Mouse (Mus musculus): ENCODE measurements at regions not wholly inside any gene's neighbourhood (a gene's known extent, or its start where the extent isn't known, plus 50 kb on each side); places are given as distances from the start of the nearest gene placed in this dataset.

DNA sequence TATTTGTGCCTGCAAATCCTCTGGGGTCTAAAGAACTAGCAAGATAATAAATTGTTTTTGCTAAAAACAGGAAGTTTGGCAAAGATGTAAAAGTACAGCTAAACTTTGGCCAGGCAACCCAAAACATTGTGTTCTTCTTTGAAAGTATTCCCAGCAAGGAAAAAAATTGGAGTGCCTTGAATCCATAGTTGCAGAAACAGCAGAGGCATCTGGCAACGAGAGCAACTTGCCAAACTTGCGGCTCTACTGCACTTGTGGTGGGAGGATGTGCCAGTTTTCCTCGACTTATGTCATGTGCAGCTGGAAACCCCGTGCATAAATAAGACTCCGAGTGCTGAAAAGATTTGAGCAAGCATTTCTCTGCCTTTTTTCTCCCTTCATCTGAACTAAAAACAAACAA lies 185.2 kb upstream of the Meis1 start:
- no peak overlapping the region for H3K4me2 ChIP-seq
- H3K4me1 ChIP-seq, result no peaks in the 10 kb centered on the region
- H3K27ac ChIP-seq, result peak overlapping the region; percentile 11; the same call in 1 of the 2 replicates
- H3K4me3 ChIP-seq (replicated peaks), result no peak overlapping the region
- ATAC-seq (ENCODE audit: insufficient read depth, low FRiP score, low read depth), result no peak
- H3K27me3 ChIP-seq (replicated peaks), result no peaks in the 10 kb centered on the region
- H3K36me3 ChIP-seq, result no peaks in the 10 kb centered on the region
- no peak overlapping the region for H3K9ac ChIP-seq
- 38% methylated on average over 5 of the region's 5 CpGs for WGBS
- H3K9me3 ChIP-seq, result no peaks in the 10 kb centered on the region

DNA sequence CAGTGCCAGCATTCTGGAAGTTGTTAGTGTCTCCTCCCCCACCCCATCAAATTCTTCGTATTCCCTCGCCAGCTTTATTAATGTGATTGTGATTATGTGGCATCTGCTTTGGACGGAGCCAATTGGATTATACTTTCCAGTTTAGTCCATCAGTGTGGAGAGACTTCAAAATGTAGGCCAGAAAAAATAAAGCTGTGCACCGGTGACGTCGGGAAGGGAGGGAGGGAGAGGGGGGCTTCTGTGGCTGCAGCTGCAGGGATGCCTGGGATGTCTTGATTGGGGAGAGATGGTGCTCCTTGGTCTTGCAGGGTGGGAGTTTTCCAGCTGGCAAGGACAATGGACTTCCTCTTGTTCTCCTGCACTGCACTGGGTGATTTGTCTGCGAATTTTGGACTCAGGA lies 185.7 kb upstream of the Meis1 start:
- Histone ChIP-seq H3K4me3 (replicated peaks) (no peak overlapping the region), H3K27ac (no peak overlapping the region), H3K9ac (no peak overlapping the region), H3K27me3 (replicated peaks) (no peaks in the 10 kb centered on the region), H3K4me1 (no peaks in the 10 kb centered on the region), H3K9me3 (no peaks in the 10 kb centered on the region), H3K36me3 (no peaks in the 10 kb centered on the region), H3K4me2 (no peak overlapping the region)
- 37% methylated on average over 7 of the region's 7 CpGs for WGBS
- ATAC-seq (ENCODE audit: insufficient read depth, low FRiP score, low read depth), result no peak

DNA sequence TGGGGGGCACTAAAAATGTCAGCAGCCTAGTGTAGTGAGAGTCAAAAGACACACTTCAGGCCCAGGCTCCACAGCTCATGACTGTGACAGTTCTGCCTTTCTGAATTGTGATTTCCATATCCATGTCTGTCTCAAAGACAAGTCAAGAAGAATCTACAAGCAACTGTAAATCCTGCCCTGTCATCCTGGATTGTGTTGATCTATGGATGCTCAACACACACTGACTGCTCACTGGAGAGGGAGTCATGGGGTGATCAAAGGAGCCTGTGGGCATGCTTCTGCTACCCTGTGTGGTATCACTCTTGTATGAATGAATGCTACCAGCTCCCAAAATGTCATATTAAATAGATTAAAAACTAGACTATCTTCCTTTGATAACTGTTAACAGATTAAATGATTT lies 186.4 kb upstream of the Meis1 start:
- Histone ChIP-seq H3K27me3 (replicated peaks) (no peaks in the 10 kb centered on the region), H3K4me3 (replicated peaks) (no peak overlapping the region), H3K4me1 (no peaks in the 10 kb centered on the region), H3K4me2 (no peak overlapping the region), H3K27ac (no peak overlapping the region), H3K9me3 (no peaks in the 10 kb centered on the region), H3K36me3 (no peaks in the 10 kb centered on the region), H3K9ac (no peak overlapping the region)
- ATAC-seq (ENCODE audit: insufficient read depth, low FRiP score, low read depth), result no peak

DNA sequence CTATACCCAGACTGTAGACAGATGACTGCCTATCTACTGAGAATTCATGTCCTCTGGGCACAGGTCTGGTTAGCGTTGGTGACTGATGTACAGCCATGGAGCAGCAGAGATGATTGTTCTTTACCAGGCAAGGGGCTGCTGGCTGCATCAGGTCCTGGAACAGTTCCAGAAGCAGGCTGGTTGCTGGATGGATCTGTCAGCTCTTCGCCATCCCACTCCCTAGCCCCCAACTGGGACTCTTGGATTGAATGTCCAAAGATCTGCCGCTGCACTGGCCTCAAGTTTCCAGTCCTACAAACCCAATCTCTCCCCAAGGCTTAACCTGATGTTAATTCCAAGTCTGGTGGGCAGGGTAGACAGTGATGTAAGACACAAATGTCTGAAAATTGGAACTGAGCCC lies 200.7 kb upstream of the Meis1 start:
- Histone ChIP-seq H3K27me3 (replicated peaks) (no peaks in the 10 kb centered on the region), H3K9ac (no peak overlapping the region), H3K27ac (no peak overlapping the region), H3K4me3 (replicated peaks) (no peak overlapping the region), H3K36me3 (no peaks in the 10 kb centered on the region), H3K9me3 (no peaks in the 10 kb centered on the region), H3K4me2 (no peak overlapping the region), H3K4me1 (no peaks in the 10 kb centered on the region)
- WGBS, result 79% methylated on average over 3 of the region's 3 CpGs
- ATAC-seq (ENCODE audit: insufficient read depth, low FRiP score, low read depth), result no peak

DNA sequence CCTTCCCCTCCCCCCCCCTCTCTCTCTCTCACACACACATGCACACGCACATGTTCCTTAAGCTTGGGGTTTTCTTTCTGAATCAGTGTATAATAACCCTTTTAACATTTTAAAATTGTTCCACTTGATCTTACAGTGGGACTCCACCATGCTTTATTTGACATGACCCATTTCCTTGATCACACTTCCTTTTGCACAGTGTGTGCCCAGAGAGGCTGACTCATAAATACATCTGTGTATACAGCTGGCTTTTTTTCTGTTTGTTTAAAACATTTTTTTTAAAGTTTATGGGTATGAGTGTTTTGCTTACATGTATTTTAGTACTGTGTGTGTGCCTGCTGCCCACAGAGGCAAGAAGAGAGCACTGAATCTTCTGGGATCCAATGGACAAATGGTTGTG lies 202.7 kb upstream of the Meis1 start:
- 80% methylated on average over 1 of the region's 1 CpGs for WGBS
- Histone ChIP-seq H3K36me3 (no peaks in the 10 kb centered on the region), H3K9me3 (no peaks in the 10 kb centered on the region), H3K4me3 (replicated peaks) (no peak overlapping the region), H3K27me3 (replicated peaks) (no peaks in the 10 kb centered on the region), H3K4me1 (no peaks in the 10 kb centered on the region), H3K4me2 (no peak overlapping the region), H3K27ac (no peak overlapping the region), H3K9ac (no peak overlapping the region)
- no peak for ATAC-seq (ENCODE audit: insufficient read depth, low FRiP score, low read depth)

DNA sequence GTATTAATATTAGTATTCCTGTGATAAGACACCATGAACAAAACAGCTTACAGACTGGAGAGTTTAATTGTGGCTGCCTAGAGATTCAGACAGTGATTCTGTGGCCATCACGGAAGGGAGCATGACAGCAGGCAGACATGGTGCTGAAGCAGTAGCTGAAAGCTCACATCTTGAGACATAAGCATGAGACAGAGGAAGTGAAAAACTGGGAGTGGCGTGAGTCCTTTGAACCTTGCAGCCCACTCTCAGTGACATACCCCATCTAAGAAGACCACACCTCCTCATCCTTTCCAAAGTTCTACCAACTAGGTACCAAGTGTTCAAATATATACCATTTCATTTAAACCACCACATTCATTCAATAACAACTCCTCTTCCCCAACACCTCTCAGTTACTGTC lies 208.0 kb upstream of the Meis1 start:
- H3K4me2 ChIP-seq, result no peak overlapping the region
- ATAC-seq (ENCODE audit: insufficient read depth, low FRiP score, low read depth), result no peak
- no peaks in the 10 kb centered on the region for H3K36me3 ChIP-seq
- H3K4me1 ChIP-seq, result no peaks in the 10 kb centered on the region
- H3K9me3 ChIP-seq, result no peaks in the 10 kb centered on the region
- H3K27me3 ChIP-seq (replicated peaks), result no peaks in the 10 kb centered on the region
- no peak overlapping the region for H3K9ac ChIP-seq
- no peak overlapping the region for H3K4me3 ChIP-seq (replicated peaks)
- H3K27ac ChIP-seq, result no peak overlapping the region
- WGBS, result 84% methylated on average over 2 of the region's 2 CpGs

DNA sequence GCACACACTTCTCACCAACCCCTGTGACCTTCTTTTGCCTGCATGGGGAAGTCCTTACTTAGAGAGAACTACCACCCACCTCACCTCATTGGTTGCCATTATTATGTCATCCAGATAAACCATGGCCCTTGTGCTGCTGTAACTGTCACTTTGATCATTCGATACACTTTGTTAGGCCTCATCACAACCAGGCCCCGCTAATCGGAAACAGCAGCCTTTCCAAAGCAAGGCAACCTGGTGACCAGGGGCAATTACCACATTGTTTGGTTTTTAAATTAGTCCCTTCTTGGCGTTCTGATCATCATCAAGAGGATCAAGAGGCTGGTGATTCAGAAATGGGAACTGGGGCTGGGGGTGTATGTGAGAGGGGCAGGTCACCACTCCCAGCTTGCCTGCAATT lies 208.9 kb upstream of the Meis1 start:
- no peak for ATAC-seq (ENCODE audit: insufficient read depth, low FRiP score, low read depth)
- Histone ChIP-seq H3K4me3 (replicated peaks) (no peak overlapping the region), H3K9ac (no peak overlapping the region), H3K4me2 (no peak overlapping the region), H3K36me3 (no peaks in the 10 kb centered on the region), H3K9me3 (no peaks in the 10 kb centered on the region), H3K27ac (no peak overlapping the region), H3K27me3 (replicated peaks) (no peaks in the 10 kb centered on the region), H3K4me1 (no peaks in the 10 kb centered on the region)
- 80% methylated on average over 4 of the region's 4 CpGs for WGBS

DNA sequence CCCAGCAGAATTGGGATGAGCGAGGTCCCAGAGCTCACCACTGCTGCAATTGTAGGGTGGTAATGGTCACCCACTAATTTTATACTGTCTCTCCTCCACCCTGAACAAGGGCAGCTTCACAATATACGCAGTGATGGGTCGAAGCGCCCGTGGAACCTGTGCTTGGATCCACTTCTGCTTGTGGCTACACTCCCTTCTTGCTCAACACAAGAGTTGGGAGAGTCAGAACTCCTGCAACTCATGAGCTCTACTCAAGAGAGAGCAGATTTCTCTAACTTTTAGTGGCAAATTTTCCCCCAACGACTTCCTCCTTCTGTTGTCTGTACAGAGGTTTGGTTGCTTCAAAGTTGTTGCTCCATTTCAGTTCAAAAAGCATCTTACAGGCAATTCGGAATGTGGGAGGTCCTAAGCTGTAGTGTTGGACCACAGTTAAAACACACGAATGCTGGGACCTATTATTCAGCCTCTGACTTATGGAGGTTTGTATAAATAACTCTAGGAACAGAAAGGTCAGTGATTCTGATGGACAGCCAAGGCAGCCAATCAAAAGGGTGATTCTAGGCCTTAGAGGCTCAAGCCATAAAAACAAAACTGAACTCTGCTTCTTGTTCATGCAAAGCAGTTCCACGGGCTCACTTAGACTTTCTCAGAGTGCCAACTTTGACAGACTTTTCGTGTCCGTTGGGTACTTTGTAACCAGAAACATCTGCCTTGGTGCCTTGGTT lies 227.8 kb upstream of the Meis1 start:
- no peak overlapping the region for H3K27ac ChIP-seq
- no peaks in the 10 kb centered on the region for H3K9me3 ChIP-seq
- H3K4me2 ChIP-seq, result no peak overlapping the region
- no peak overlapping the region for H3K4me3 ChIP-seq (replicated peaks)
- no peaks in the 10 kb centered on the region for H3K4me1 ChIP-seq
- 81% methylated on average over 11 of the region's 11 CpGs for WGBS
- H3K36me3 ChIP-seq, result no peaks in the 10 kb centered on the region
- no peak overlapping the region for H3K9ac ChIP-seq
- ATAC-seq (ENCODE audit: insufficient read depth, low FRiP score, low read depth), result no peak
- no peaks in the 10 kb centered on the region for H3K27me3 ChIP-seq (replicated peaks)

DNA sequence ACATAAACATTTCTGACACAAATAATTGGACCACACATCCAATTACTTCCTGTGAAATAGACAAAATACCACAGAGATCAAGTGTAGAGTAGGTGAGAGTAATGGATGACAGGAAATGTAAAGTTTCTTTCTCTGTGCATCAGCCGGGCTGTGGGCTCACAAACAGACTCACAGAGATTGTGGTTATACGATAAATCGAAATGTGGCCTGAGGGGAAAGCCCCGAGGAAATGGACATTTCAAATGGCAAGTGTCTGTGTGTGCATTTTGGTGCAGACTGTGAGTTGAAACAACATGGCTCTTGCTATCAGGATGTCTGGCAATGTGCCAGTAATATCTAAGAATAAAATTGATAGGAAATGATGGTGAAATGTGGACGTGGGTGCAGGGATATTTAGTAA lies 234.8 kb upstream of the Meis1 start:
- no peaks in the 10 kb centered on the region for H3K4me1 ChIP-seq
- H3K36me3 ChIP-seq, result no peaks in the 10 kb centered on the region
- ATAC-seq (ENCODE audit: insufficient read depth, low FRiP score, low read depth), result no peak
- 60% methylated on average over 5 of the region's 5 CpGs for WGBS
- H3K9ac ChIP-seq, result no peak overlapping the region
- no peak overlapping the region for H3K4me2 ChIP-seq
- H3K27ac ChIP-seq, result no peak overlapping the region
- no peak overlapping the region for H3K4me3 ChIP-seq (replicated peaks)
- H3K27me3 ChIP-seq (replicated peaks), result no peaks in the 10 kb centered on the region
- no peaks in the 10 kb centered on the region for H3K9me3 ChIP-seq

DNA sequence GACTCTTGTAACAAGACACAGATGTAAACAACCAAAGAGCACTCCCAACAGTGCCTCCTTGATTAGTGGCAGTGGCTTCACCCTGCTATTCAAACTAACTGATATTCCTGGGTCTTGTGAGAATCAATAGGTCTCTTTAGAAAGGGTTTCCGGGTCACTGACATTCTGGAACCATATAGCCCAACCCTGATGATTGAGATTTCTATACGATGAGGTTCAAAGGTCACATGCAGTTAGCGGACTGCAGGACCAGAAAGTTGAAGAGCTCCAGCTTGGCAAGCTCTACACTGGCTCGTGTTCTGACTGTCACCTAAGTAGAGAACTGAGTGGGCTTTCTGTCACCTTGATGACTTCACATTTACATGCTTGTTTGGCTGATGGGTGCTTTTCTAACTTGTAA lies 235.4 kb upstream of the Meis1 start:
- 36% methylated on average over 4 of the region's 4 CpGs for WGBS
- Histone ChIP-seq H3K27me3 (replicated peaks) (no peaks in the 10 kb centered on the region), H3K4me3 (replicated peaks) (no peak overlapping the region), H3K27ac (no peak overlapping the region), H3K9me3 (no peaks in the 10 kb centered on the region), H3K4me2 (no peak overlapping the region), H3K4me1 (no peaks in the 10 kb centered on the region), H3K9ac (no peak overlapping the region), H3K36me3 (no peaks in the 10 kb centered on the region)
- no peak for ATAC-seq (ENCODE audit: insufficient read depth, low FRiP score, low read depth)

DNA sequence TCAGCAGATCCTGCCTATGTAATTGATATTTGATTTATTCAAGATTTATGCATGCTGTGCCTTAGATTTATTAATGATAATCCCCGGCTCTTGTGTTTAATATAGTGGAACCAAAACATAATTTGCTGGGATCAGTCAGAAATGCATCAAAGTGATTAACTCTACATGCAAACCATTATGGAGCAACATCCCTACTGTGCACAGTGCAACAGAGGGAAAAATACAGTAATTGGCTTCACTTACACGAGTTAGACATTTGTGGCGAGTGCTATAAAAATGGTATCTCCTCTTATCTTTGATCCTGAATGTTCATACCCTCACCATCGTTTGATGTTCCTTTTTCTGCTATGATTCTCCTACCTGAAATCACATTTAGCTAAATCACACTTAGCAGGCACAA lies 238.8 kb upstream of the Meis1 start:
- no peak for ATAC-seq (ENCODE audit: insufficient read depth, low FRiP score, low read depth)
- Histone ChIP-seq H3K27ac (no peak overlapping the region), H3K27me3 (replicated peaks) (no peaks in the 10 kb centered on the region), H3K4me1 (no peaks in the 10 kb centered on the region), H3K4me3 (replicated peaks) (no peak overlapping the region), H3K9me3 (no peaks in the 10 kb centered on the region), H3K36me3 (no peaks in the 10 kb centered on the region), H3K4me2 (no peak overlapping the region), H3K9ac (no peak overlapping the region)
- WGBS, result 82% methylated on average over 4 of the region's 4 CpGs

DNA sequence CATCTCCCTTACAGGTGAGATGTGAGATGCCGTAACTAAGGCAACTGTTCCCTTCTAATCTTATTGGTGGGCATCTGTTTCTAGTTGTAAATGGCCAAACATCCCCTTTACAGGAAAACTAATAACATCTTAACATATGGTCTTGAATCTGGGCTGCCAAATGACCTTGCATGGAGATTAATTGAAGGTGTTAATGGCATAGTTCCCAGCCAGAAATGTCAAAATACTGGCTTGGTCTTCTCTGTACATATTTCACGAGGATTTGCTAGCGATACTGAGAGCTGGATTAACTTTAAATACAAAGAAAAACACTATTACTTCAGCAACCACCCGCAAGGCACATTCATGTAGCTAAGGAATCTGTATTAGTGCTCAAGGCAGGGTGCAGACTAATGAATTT lies 244.0 kb upstream of the Meis1 start:
- Histone ChIP-seq H3K9ac (no peak overlapping the region), H3K9me3 (no peaks in the 10 kb centered on the region), H3K4me2 (no peak overlapping the region), H3K36me3 (no peaks in the 10 kb centered on the region), H3K4me3 (replicated peaks) (no peak overlapping the region), H3K27me3 (replicated peaks) (no peaks in the 10 kb centered on the region), H3K4me1 (no peaks in the 10 kb centered on the region), H3K27ac (no peak overlapping the region)
- WGBS, result 67% methylated on average over 4 of the region's 4 CpGs
- no peak for ATAC-seq (ENCODE audit: insufficient read depth, low FRiP score, low read depth)

Measured in stomach, embryonic 15.5 days (tissue).